ENCODE assay signal across 8 mouse cellular contexts in the genomic region with DNA sequence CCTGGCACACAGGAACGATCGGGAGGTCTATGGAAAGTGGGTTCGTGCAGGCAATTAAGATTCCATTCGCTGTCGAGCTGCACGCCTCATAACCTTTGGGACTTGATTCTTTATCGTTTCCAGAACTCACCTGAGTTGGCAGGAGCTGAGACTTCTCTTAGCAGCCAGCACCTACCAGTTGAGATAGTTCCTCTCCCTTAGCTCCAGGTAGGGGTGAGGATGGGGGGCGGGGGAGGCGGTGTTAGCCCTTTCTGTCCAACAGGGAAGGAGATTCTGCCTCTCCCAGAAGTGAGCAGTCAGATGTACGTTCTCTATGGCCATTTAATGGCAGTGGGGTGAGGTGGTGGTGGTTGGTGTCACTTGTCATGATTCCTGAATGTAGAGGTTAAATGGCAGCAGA. TPM values are rescaled to one million over a fixed set of nuclear protein-coding genes. Genes with fewer than 3 reads are reported as not detected.
DNase-seq lines count a peak whose midpoint lies in the region; ATAC-seq and TF ChIP-seq lines count a peak whose summit lies in the region.

No protein-coding gene starts in this region.

- TF ChIP-seq CTCF in liver, adult 2 months (IDR thresholded peaks at IDR 0.05; ENCODE audit: low read depth, low read length), result no peak

- H3K79me2 ChIP-seq in liver, adult 2 months (ENCODE audit: control insufficient read depth, insufficient read depth, low read length), result peaks cover 13% of the 10 kb centered on the region

- no peaks in the 10 kb centered on the region for H3K27me3 ChIP-seq in liver, adult 2 months (ENCODE audit: control insufficient read depth, insufficient read depth, low read length)
- H3K27me3 ChIP-seq in embryonic facial prominence, embryonic 12.5 days, result peaks cover 4% of the 10 kb centered on the region
- peaks cover 4% of the 10 kb centered on the region; the same call in 1 of the 2 replicates for H3K27me3 ChIP-seq in hindbrain, embryonic 15.5 days
- no peaks in the 10 kb centered on the region; the same call in 1 of the 2 replicates for H3K27me3 ChIP-seq in midbrain, embryonic 16.5 days (ENCODE audit: control insufficient read depth, insufficient read depth, low read depth, low read length)

- H3K9ac ChIP-seq in liver, adult 2 months (ENCODE audit: low read depth, low read length), result no peak overlapping the region
- peak overlapping the region; percentile 82 for H3K9ac ChIP-seq in embryonic facial prominence, embryonic 12.5 days
- peak overlapping the region; percentile 87 for H3K9ac ChIP-seq in hindbrain, embryonic 15.5 days
- H3K9ac ChIP-seq in midbrain, embryonic 16.5 days (ENCODE audit: low read depth, low read length), result peak overlapping the region; percentile 81

- peaks cover 9% of the 10 kb centered on the region for H3K4me1 ChIP-seq in liver, adult 2 months (ENCODE audit: control insufficient read depth, insufficient read depth, low read length)
- H3K4me1 ChIP-seq in embryonic facial prominence, embryonic 12.5 days, result peaks cover 20% of the 10 kb centered on the region
- H3K4me1 ChIP-seq in hindbrain, embryonic 15.5 days (replicated peaks), result peaks cover 33% of the 10 kb centered on the region
- H3K4me1 ChIP-seq in midbrain, embryonic 16.5 days (ENCODE audit: control insufficient read depth, insufficient read depth, low read length), result peaks cover 23% of the 10 kb centered on the region

- no peaks in the 10 kb centered on the region for H3K9me3 ChIP-seq in embryonic facial prominence, embryonic 12.5 days
- H3K9me3 ChIP-seq in hindbrain, embryonic 15.5 days, result no peaks in the 10 kb centered on the region
- H3K9me3 ChIP-seq in midbrain, embryonic 16.5 days (replicated peaks; ENCODE audit: control insufficient read depth, low read length, poor library complexity, severe bottlenecking), result no peaks in the 10 kb centered on the region

- no peak for DNase-seq in liver, adult 2 months (ENCODE audit: extremely low read depth, low read depth, low spot score)
- no peak for DNase-seq in liver
- no peak for DNase-seq in urinary bladder, postnatal 4 days (ENCODE audit: low spot score in 2 of 2)
- DNase-seq in urinary bladder, postnatal 10 days (ENCODE audit: low spot score), result no peak
- DNase-seq in left cerebral cortex, adult 18-20 months (ENCODE audit: low spot score in 2 of 2), result no peak

- ATAC-seq in embryonic facial prominence, embryonic 12.5 days (ENCODE audit: insufficient number of reproducible peaks, insufficient read depth, low FRiP score, low TSS enrichment), result no peak
- ATAC-seq in hindbrain, embryonic 15.5 days (ENCODE audit: low FRiP score, low read depth), result no peak
- ATAC-seq in midbrain, embryonic 16.5 days, result peak; percentile 1; the same call in 1 of the 2 replicates

- no peaks in the 10 kb centered on the region for H3K36me3 ChIP-seq in liver, adult 2 months (ENCODE audit: control insufficient read depth, insufficient read depth, low read length)
- H3K36me3 ChIP-seq in embryonic facial prominence, embryonic 12.5 days, result no peaks in the 10 kb centered on the region
- H3K36me3 ChIP-seq in hindbrain, embryonic 15.5 days, result no peaks in the 10 kb centered on the region
- no peaks in the 10 kb centered on the region for H3K36me3 ChIP-seq in midbrain, embryonic 16.5 days (ENCODE audit: control insufficient read depth, insufficient read depth, low read length)

- no peak for TF ChIP-seq POLR2A in liver, adult 2 months (IDR thresholded peaks at IDR 0.05; ENCODE audit: extremely low read depth, insufficient read depth, low read length)

- 20% methylated on average over 10 of the region's 10 CpGs for whole genome bisulfite sequencing in liver, adult 2 months
- WGBS in embryonic facial prominence, embryonic 12.5 days, result 7% methylated on average over 10 of the region's 10 CpGs
- WGBS in hindbrain, embryonic 15.5 days, result 7% methylated on average over 10 of the region's 10 CpGs
- WGBS in midbrain, embryonic 16.5 days, result 5% methylated on average over 10 of the region's 10 CpGs

- H3K4me2 ChIP-seq in embryonic facial prominence, embryonic 12.5 days (replicated peaks), result peak overlapping the region; percentile 97
- H3K4me2 ChIP-seq in hindbrain, embryonic 15.5 days, result peak overlapping the region; percentile 94
- H3K4me2 ChIP-seq in midbrain, embryonic 16.5 days (ENCODE audit: low read length), result peak overlapping the region; percentile 90

- H3K4me3 ChIP-seq in liver, adult 2 months (ENCODE audit: insufficient read depth, low read depth, low read length), result peak overlapping the region; percentile 71; the same call in 1 of the 2 replicates
- H3K4me3 ChIP-seq in embryonic facial prominence, embryonic 12.5 days, result peak overlapping the region; percentile 78
- peak overlapping the region; percentile 74 for H3K4me3 ChIP-seq in hindbrain, embryonic 15.5 days
- peak overlapping the region; percentile 60 for H3K4me3 ChIP-seq in midbrain, embryonic 16.5 days (ENCODE audit: low read depth, low read length)

- no peak overlapping the region for H3K27ac ChIP-seq in liver, adult 2 months (replicated peaks; ENCODE audit: insufficient read depth, low read depth, low read length)
- H3K27ac ChIP-seq in embryonic facial prominence, embryonic 12.5 days, result no peak overlapping the region
- H3K27ac ChIP-seq in hindbrain, embryonic 15.5 days (replicated peaks), result peak overlapping the region; percentile 88
- peak overlapping the region; percentile 88 for H3K27ac ChIP-seq in midbrain, embryonic 16.5 days (ENCODE audit: low read length)

RNA-seq across cellular contexts. Expression of a gene that starts 2.0 kb away (rescaled TPM):
- 1.3 and 2.6 TPM in 2 replicates for total RNA-seq in liver, adult 2 months (2014; rRNA removed)
- polyA plus RNA-seq in liver, adult 2 months (2012; rRNA removed), result 5.5 and 7.4 TPM in 2 replicates
- polyA plus RNA-seq in embryonic facial prominence, embryonic 12.5 days (2016; fragmentation: Nextera tagmentation; extraction: Ambion mirVana), result 14.6 and 15.3 TPM in 2 replicates
- polyA plus RNA-seq in hindbrain, embryonic 15.5 days (2015; fragmentation: Nextera tagmentation; extraction: Ambion mirVana), result 35.2 and 39.3 TPM in 2 replicates
- polyA plus RNA-seq in midbrain, embryonic 16.5 days (2015; fragmentation: Nextera tagmentation; extraction: Ambion mirVana), result 33.8 and 35.2 TPM in 2 replicates
- total RNA-seq in left cerebral cortex, adult 18-20 months (2021), result 10 to 100 TPM; 70.6 to 84.6 TPM

RNA-seq across cellular contexts. Expression of a gene that starts 29.3 kb away (rescaled TPM):
- 14.6 and 15.6 TPM in 2 replicates for total RNA-seq in liver, adult 2 months (2014; rRNA removed)
- 6.6 TPM in 2 replicates for polyA plus RNA-seq in liver, adult 2 months (2012; rRNA removed)
- 138 and 152 TPM in 2 replicates for polyA plus RNA-seq in embryonic facial prominence, embryonic 12.5 days (2016; fragmentation: Nextera tagmentation; extraction: Ambion mirVana)
- 100 and 101 TPM in 2 replicates for polyA plus RNA-seq in hindbrain, embryonic 15.5 days (2015; fragmentation: Nextera tagmentation; extraction: Ambion mirVana)
- 93.8 and 100 TPM in 2 replicates for polyA plus RNA-seq in midbrain, embryonic 16.5 days (2015; fragmentation: Nextera tagmentation; extraction: Ambion mirVana)
- 10 to 100 TPM; 68.0 to 68.4 TPM for total RNA-seq in left cerebral cortex, adult 18-20 months (2021)

RNA-seq across cellular contexts. Expression of a gene that starts 30.1 kb away (rescaled TPM):
- total RNA-seq in liver, adult 2 months (2014; rRNA removed), result not detected in 2 replicates
- polyA plus RNA-seq in liver, adult 2 months (2012; rRNA removed), result not detected in 2 replicates
- polyA plus RNA-seq in embryonic facial prominence, embryonic 12.5 days (2016; fragmentation: Nextera tagmentation; extraction: Ambion mirVana), result 1.5 and 1.7 TPM in 2 replicates
- 0.56 and 0.80 TPM in 2 replicates for polyA plus RNA-seq in hindbrain, embryonic 15.5 days (2015; fragmentation: Nextera tagmentation; extraction: Ambion mirVana)
- 1.4 TPM in 2 replicates for polyA plus RNA-seq in midbrain, embryonic 16.5 days (2015; fragmentation: Nextera tagmentation; extraction: Ambion mirVana)
- not detected for total RNA-seq in left cerebral cortex, adult 18-20 months (2021)

RNA-seq across cellular contexts. Expression of a gene that starts 41.2 kb away (rescaled TPM):
- 63.5 and 85.9 TPM in 2 replicates for total RNA-seq in liver, adult 2 months (2014; rRNA removed)
- polyA plus RNA-seq in liver, adult 2 months (2012; rRNA removed), result 77.2 and 82.0 TPM in 2 replicates
- polyA plus RNA-seq in embryonic facial prominence, embryonic 12.5 days (2016; fragmentation: Nextera tagmentation; extraction: Ambion mirVana), result 75.4 and 84.3 TPM in 2 replicates
- polyA plus RNA-seq in hindbrain, embryonic 15.5 days (2015; fragmentation: Nextera tagmentation; extraction: Ambion mirVana), result 222 and 231 TPM in 2 replicates
- polyA plus RNA-seq in midbrain, embryonic 16.5 days (2015; fragmentation: Nextera tagmentation; extraction: Ambion mirVana), result 226 and 244 TPM in 2 replicates
- 100 to 1,000 TPM; 306 to 326 TPM for total RNA-seq in left cerebral cortex, adult 18-20 months (2021)

Comparison
In these comparisons a context has a peak if more than half of its experiments do, and no peak if none do; other contexts are left out.
1. H3K27ac ChIP-seq: peak in hindbrain, embryonic 15.5 days (single experiment) and midbrain, embryonic 16.5 days (single experiment); none in liver, adult 2 months (single experiment) and embryonic facial prominence, embryonic 12.5 days (single experiment).
2. RNA of a gene that starts 29.3 kb away (polyA plus RNA-seq): 138 to 152 TPM in embryonic facial prominence, embryonic 12.5 days, 100 to 101 TPM in hindbrain, embryonic 15.5 days and 93.8 to 100 TPM in midbrain, embryonic 16.5 days; 6.6 TPM in liver, adult 2 months; every median in the first group is over 10 times any median in the second.
3. Peak in every context shown above with its lines, with median percentiles within 50 percentile points of each other: H3K4me3 ChIP-seq and H3K4me2 ChIP-seq.